27 mouse cellular contexts compared by ENCODE assay signal in the genomic region with DNA sequence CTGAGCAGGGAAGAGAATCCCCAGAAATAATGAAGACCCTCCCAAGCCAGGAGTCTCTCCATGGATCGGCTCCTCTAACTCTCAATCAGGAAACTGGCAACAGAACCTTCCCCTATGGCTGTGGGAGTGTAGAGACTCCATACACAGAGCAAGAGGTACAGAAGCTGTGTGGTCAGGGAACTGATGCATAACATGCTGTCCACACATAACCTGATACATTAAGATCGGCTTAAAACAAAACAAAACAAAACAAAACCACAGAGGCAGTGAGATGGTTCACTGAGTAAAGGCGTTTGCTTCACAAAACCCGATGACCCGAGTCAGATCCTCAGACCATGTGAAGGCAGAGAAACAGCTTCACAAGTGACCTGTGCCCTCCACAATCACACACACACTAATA. TPM values are rescaled to one million over a fixed set of nuclear protein-coding genes. Genes with fewer than 3 reads are reported as not detected.
DNase-seq lines count a peak whose midpoint lies in the region; ATAC-seq and TF ChIP-seq lines count a peak whose summit lies in the region.
"Had no signal": no experiment of that assay in that cellular context is flagged by ENCODE, and none has a peak within 500 bp of the region (broad histone marks: within the 10 kb centered on the region; RNA-seq: fewer than 3 reads in every experiment).

No protein-coding gene starts in this region.

- no peak overlapping the region for H3K4me3 ChIP-seq in kidney, embryonic 15.5 days (replicated peaks)
- no peak overlapping the region for H3K4me3 ChIP-seq in spleen, adult 2 months (ENCODE audit: extremely low read depth, insufficient read depth, insufficient read length)
- H3K4me3 ChIP-seq in hindbrain, embryonic 10.5 days = no peak overlapping the region
- H3K4me3 ChIP-seq: embryonic facial prominence, embryonic 12.5 days; embryonic facial prominence, embryonic 15.5 days; gastrocnemius, adult 2 months had no signal

- H3K9ac ChIP-seq in kidney, embryonic 15.5 days = no peak overlapping the region
- H3K9ac ChIP-seq: embryonic facial prominence, embryonic 12.5 days; embryonic facial prominence, embryonic 15.5 days; forebrain, postnatal 0 days; hindbrain, embryonic 14.5 days had no signal

- no peaks in the 10 kb centered on the region for H3K9me3 ChIP-seq in kidney, embryonic 15.5 days (replicated peaks)
- H3K9me3 ChIP-seq in hindbrain, embryonic 10.5 days = no peaks in the 10 kb centered on the region
- H3K9me3 ChIP-seq: embryonic facial prominence, embryonic 12.5 days; embryonic facial prominence, embryonic 15.5 days had no signal

- H3K27ac ChIP-seq in kidney, embryonic 15.5 days = no peak overlapping the region
- H3K27ac ChIP-seq in spleen, adult 2 months (ENCODE audit: insufficient read depth, low read length) = peak overlapping the region; percentile 48
- H3K27ac ChIP-seq in hindbrain, embryonic 10.5 days = no peak overlapping the region
- H3K27ac ChIP-seq: embryonic facial prominence, embryonic 12.5 days; embryonic facial prominence, embryonic 15.5 days; gastrocnemius, adult 2 months; hindbrain, embryonic 14.5 days; hindbrain, postnatal 0 days had no signal

- no peak overlapping the region for H3K4me2 ChIP-seq in kidney, embryonic 15.5 days
- H3K4me2 ChIP-seq: embryonic facial prominence, embryonic 12.5 days; embryonic facial prominence, embryonic 15.5 days; heart, embryonic 11.5 days; hindbrain, embryonic 14.5 days had no signal

- H3K36me3 ChIP-seq in kidney, embryonic 15.5 days = peaks cover 51% of the 10 kb centered on the region
- peaks cover 30% of the 10 kb centered on the region for H3K36me3 ChIP-seq in spleen, adult 2 months (ENCODE audit: control insufficient read depth, insufficient read depth, low read length)
- peaks cover 97% of the 10 kb centered on the region for H3K36me3 ChIP-seq in hindbrain, embryonic 10.5 days

- no peak for TF ChIP-seq CTCF in spleen, adult 2 months (IDR thresholded peaks at IDR 0.05; ENCODE audit: extremely low read depth, insufficient read depth, insufficient read length, insufficient replicate concordance)

- H3K27me3 ChIP-seq in kidney, embryonic 15.5 days = no peaks in the 10 kb centered on the region
- H3K27me3 ChIP-seq in spleen, adult 2 months (ENCODE audit: control insufficient read depth, insufficient read depth, low read length) = no peaks in the 10 kb centered on the region
- H3K27me3 ChIP-seq in hindbrain, embryonic 10.5 days (ENCODE audit: insufficient read depth, poor library complexity, severe bottlenecking) = no peaks in the 10 kb centered on the region
- H3K27me3 ChIP-seq: embryonic facial prominence, embryonic 12.5 days; embryonic facial prominence, embryonic 15.5 days had no signal

- peak; percentile 82 for ATAC-seq in kidney, embryonic 15.5 days (replicated peaks; ENCODE audit: low FRiP score)
- ATAC-seq in neutrophil, adult 5-6 weeks (ENCODE audit: extremely low read depth, insufficient number of reproducible peaks, low FRiP score, poor library complexity, severe bottlenecking) = peak; percentile 81
- ATAC-seq: activated CD4-positive, CD25-positive, alpha-beta regulatory T cell, adult 4 months; CD4-positive, CD25-positive, alpha-beta regulatory T cell, adult 4 months; forebrain, embryonic 14.5 days; forebrain, postnatal 0 days; hindbrain, postnatal 0 days had no signal

- TF ChIP-seq POLR2A in spleen, adult 2 months (IDR thresholded peaks at IDR 0.05; ENCODE audit: low read depth, low read length) = no peak

- peaks cover 27% of the 10 kb centered on the region for H3K4me1 ChIP-seq in kidney, embryonic 15.5 days
- peaks cover 6% of the 10 kb centered on the region; the same call in 1 of the 2 replicates for H3K4me1 ChIP-seq in spleen, adult 2 months (ENCODE audit: control insufficient read depth, insufficient read depth, insufficient read length)
- H3K4me1 ChIP-seq in hindbrain, embryonic 10.5 days (replicated peaks) = peaks cover 22% of the 10 kb centered on the region

- 44% methylated on average over 5 of the region's 5 CpGs for WGBS in kidney, embryonic 15.5 days
- WGBS in spleen, adult 2 months = 48% methylated on average over 5 of the region's 5 CpGs
- 86% methylated on average over 5 of the region's 5 CpGs for WGBS in hindbrain, embryonic 10.5 days

- DNase-seq in kidney, adult 8-10 months = no peak
- DNase-seq in spleen, adult 2 months (ENCODE audit: low read depth in 1 of 2, low spot score in 2 of 2) = no peak
- no peak for DNase-seq in spleen, postnatal 4 days (ENCODE audit: low spot score in 2 of 2)
- DNase-seq in adrenal gland, postnatal 14 days = no peak
- DNase-seq in hindbrain, embryonic 10.5 days (ENCODE audit: low spot score) = no peak
- DNase-seq: adrenal gland, adult 8-10 months; adrenal gland, postnatal 36 days; cerebellum, adult 11 months; cerebellum, adult 2 months; cerebellum, adult 9-11 months; cerebellum, postnatal 25 days; forebrain, postnatal 0 days; gastrocnemius, adult 2 months; gastrocnemius, postnatal 14 days; heart, adult 11 months; heart, postnatal 36 days had no signal

RNA-seq across cellular contexts. Expression of a gene that starts 35.3 kb away (rescaled TPM):
- 69.9 and 74.8 TPM in 2 replicates for polyA plus RNA-seq in kidney, embryonic 15.5 days (2015; fragmentation: Nextera tagmentation; extraction: Ambion mirVana)
- polyA plus RNA-seq in spleen, adult 2 months (2012; rRNA removed) = 44.4 and 61.5 TPM in 2 replicates
- 134 and 139 TPM in 2 replicates for total RNA-seq in neutrophil, adult 5-6 weeks (2017)
- total RNA-seq in adrenal gland, postnatal 14 days (2021) = 43.1 and 51.9 TPM in 2 replicates
- 109 and 113 TPM in 2 replicates for polyA plus RNA-seq in hindbrain, embryonic 10.5 days (2016; fragmentation: Nextera tagmentation; extraction: Ambion mirVana)
- total RNA-seq: MEL had no signal
